Mouse (Mus musculus) right cerebral cortex, postnatal 25 days (tissue): ENCODE measurements around the gene Gemin2.

Experiments
- DNase-seq: peaks from one replicate; pipeline ENCODE4 v3.0.0; 2022

Gene Gemin2

GRCm38 (mm10) chr12:59060322-59060721 lies 47.1 kb downstream of the Gemin2 start:
- no peak for DNase-seq

- DNase-seq = peak; percentile 81
Measured at GRCm38 (mm10) chr12:59060993-59061595, 47.9 kb downstream of the Gemin2 start, which contains the start of gene Trappc6b. TSS of gene Trappc6b (minus strand) at chr12:59061472.

- no peak for DNase-seq
Measured at GRCm38 (mm10) chr12:59064837-59065236, 51.6 kb downstream of the Gemin2 start.

- no peak for DNase-seq
Measured at GRCm38 (mm10) chr12:59065776-59066175, 52.6 kb downstream of the Gemin2 start.

GRCm38 (mm10) chr12:59066448-59067077 lies 53.4 kb downstream of the Gemin2 start, which contains the start of gene Pnn:
TSS of gene Pnn (plus strand) at chr12:59066884.
- DNase-seq = peak; percentile 99

GRCm38 (mm10) chr12:59067095-59067494 lies 53.9 kb downstream of the Gemin2 start:
- no peak for DNase-seq

- DNase-seq = no peak
Measured at GRCm38 (mm10) chr12:59068791-59069190, 55.6 kb downstream of the Gemin2 start.

GRCm38 (mm10) chr12:59072286-59072685 lies 59.1 kb downstream of the Gemin2 start:
- peak; percentile 22 for DNase-seq

- no peak for DNase-seq
Measured at GRCm38 (mm10) chr12:59074052-59074451, 60.9 kb downstream of the Gemin2 start.

GRCm38 (mm10) chr12:59076996-59077395 lies 63.8 kb downstream of the Gemin2 start:
- DNase-seq = no peak

- DNase-seq = no peak
Measured at GRCm38 (mm10) chr12:59077883-59078282, 64.7 kb downstream of the Gemin2 start.
